Mouse (Mus musculus) left cerebral cortex, adult 11 months (tissue): ENCODE data around the gene Gkn2.

Experiments
- DNase-seq: peaks from one replicate; pipeline ENCODE4 v3.0.0; 2022; ENCODE audit warnings: low spot score

Gkn2 gene

DNA sequence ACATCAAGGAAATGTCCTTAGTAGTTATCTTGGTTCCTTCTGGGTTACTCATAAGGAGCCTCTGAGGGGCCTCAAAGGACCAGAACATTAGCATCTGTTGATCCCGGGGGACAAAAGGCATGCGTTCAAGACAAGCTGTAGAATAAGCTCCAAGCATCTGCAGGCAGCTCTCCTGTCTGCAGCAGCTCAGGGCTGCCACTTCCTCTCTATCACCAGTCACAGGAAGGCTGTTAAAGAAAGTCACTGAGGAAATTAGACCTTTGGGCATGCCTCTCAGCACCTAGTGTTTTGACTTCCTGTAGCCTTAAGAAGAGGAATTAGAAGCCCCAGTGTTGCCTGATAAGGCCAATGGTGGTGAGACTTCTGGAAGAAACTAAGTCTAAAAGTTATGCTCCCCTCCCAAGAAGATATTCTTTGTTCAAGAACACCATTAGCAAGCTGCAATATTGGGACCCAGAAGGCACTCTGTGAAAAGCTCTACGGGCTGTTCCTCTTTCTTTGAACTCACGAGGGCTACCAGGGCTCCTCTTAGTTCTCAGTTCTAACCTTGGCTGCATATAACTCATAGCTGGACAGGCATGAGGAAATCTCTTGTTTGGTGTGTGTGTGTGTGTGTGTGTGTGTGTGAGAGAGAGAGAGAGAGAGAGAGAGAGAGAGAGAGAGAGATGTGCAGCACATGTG lies 26.9 kb downstream of the Gkn2 start:
- no peak for DNase-seq

DNA sequence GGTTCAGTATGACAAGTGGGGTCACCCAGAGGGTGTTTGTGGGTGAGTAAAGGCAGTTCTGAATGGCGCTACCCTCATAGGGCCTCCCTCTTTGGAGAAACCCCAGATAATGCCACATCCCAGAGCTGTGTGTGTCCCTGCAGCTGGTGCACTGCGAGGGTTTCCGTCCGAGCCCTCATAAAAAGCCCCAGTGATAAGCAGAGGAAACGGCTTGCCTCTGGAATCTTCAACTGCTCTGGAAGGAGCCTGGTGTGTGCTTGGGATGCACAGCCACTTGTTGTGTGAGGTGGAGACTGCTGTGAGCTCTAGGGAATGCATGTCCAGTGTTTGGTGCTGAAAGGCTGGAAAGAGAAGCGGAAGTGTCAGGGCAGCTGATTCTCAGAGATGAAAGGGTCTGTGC lies 28.3 kb downstream of the Gkn2 start:
- no peak for DNase-seq

DNA sequence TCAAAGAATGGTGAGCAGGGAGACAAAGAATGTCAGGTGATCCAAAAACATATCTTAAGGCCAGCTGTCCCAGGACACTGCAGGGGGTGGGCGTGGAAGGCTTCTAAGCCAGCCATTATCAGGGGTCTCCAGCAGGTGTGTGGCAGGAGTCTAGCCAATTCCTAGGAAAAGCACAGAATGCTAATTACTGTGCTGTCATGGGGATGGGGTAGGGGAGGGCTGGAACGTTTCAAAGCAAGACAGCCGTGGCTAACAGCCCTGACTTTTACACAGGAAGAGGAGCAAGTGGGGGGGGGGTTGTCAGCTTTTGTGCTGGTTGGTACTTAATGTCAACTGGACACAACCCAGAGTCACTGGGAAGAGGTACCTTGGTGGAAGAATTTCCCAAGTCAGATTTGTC lies 38.9 kb downstream of the Gkn2 start:
- DNase-seq: no peak

DNA sequence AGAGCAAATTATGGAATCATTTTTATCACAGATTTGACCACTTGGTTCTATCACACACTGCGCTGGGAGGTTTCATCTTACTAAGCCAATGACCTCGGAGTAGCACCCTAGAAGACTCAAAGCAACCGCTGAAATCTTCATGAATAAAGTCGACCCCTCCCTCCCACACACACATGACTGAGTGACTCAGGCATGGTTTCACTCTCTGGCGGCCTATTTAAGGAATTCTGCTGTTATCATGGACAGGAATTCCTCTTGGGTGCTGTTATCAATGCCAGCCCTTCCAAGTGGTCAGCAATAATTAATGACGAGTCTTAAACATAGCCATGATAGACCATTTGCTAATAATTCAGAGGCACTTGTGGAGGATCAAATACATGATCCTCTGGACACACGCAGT lies 49.1 kb downstream of the Gkn2 start:
- no peak for DNase-seq

DNA sequence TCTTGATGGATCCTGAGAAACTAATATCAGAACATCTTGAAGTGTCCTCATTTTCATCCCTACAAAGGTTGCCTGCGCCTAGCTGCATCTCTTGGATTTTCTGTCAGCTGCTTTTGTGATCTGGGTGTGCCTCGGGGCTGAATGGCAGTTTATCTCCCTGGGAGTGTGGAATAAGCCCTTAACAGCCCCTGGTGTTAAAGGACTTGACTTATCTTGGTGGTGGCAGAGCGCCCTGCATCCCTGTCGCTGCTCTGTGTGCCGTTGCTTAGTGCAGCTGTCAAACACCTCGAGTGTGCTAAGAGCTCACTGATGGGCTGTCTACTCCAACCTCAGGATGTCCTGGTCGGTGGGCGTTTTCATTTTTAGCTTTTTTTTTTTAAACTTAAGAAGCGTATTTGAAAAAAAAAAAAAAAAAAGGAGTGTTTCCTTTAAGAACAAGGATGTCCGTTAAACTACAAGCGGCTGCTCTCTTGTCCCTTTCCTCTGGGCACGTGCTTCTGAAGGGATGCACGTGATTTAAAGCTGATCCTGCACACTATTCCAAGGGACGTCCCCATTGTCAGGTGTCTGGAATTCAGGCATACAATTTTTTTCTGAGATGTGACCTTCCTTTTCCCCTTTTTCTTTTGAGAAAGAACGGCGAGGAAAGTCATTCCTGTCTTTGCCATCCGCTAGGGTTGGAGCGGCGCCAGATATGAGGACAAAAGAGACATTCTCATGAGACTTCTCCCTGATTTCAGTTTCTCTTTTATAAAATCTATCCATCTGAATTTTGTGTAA lies 51.1 kb downstream of the Gkn2 start:
- no peak for DNase-seq

DNA sequence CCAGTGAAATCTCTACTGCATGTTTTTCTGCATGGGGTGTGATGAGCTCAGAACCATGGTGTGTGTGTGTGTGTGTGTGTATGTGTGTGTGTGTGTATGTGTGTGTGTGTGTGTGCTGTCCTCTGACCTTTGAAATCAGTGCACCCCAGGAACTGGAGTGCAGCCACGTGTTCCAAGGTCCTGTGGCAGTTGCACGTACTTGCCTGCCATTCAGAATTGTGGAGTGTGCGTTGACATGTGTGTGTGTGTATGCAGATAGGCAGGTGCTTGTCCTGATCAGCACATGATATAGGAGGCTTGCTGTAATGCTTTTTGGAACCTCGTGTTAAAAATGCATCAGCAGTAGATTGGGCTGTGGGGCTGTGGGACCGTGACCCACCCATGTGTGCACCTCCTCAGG lies 53.8 kb downstream of the Gkn2 start:
- DNase-seq: no peak

DNA sequence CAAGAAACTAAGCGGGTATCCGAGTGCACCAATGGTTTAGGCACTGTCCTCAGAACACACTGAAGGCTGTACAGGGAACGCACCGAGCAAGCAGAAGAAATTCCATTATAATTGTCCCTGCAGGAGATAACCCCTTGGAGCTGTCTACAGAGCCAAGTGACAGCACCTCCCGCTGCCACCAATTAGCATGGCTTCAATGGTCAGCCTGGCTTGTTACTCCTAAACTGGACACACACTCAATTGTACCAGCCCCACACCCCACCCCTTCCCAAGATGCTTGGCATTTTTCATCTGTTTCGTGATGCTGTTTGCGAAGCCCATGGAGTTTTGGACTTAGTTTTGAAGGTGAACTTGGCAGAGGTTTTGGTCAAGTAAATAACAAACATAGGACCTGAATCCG lies 54.5 kb downstream of the Gkn2 start:
- no peak for DNase-seq

DNA sequence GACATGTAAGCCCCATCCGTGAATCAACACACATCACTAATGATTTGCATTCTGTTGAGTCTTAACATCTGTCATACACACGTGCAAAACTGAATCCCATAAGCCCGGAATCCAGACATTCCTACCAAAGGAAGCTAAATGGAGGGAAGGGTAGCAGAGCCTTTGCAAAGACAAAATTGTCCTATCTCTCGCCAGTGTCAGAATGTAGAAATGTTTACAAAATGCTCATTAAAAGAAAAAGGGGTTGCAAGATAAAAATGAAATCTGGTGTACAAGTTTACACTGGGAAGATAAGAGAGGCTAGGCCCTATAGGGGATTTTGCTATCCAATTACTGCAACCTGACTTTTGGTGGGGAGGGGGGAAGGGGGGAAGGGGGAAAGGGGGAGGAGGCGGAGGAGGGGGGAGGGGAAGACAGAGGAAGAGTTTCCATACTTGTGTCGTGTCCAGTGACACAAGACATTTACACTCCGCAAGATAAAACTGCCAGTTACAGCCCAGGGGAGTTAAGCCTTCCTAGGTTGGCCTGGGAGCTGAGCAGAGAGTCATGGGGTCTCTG lies 55.4 kb downstream of the Gkn2 start, which contains the start of gene Bmp10:
Gene Bmp10 (plus strand): TSS at position 508 of the 558 bp plus-strand sequence.
- no peak for DNase-seq
